Mouse (Mus musculus) lung, postnatal 14 days (tissue): ENCODE data around the gene Aqp6.

Source experiments
- DNase-seq: peaks from one replicate; pipeline ENCODE4 v3.0.0; 2021

The Aqp6 gene

GRCm38 (mm10) chr15:99649067-99649761 lies 48.0 kb downstream of the Aqp6 start:
- DNase-seq: no peak

GRCm38 (mm10) chr15:99650304-99650703 lies 49.1 kb downstream of the Aqp6 start:
- no peak for DNase-seq

DNA sequence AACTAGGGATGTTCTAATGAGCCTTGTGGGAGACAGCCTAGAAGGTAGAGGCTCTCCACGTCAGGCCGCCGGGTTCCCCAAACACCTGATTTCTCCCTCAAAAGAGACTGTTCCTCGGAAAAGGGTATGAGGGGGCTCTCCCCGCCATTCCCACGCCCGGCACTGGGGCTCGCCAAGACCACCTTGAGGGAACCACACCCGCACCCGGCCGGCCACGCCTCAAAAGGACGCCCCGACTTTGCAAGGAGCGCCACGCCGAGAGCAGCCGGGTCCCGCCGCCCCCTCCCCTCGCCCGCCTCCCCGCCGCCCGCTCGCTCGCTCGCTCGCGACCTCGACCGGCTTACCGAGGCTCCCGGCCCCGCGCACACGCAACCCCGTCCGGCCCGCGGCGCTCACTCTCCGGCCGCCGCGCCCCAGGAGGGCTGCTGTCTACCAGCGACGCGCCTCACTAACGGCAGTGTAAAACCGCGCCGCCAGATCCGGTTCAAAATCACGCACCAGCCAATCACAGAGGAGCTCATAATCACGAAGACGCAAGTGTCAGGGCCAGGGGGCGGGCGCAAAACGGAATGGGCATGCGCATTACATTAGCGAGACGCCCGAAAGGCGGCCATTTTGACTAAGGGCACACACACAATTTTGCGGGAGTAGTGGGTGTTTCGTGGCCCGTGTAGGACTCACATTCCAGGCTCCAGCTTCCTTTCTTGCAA lies 50.1 kb downstream of the Aqp6 start, which contains the start of gene Racgap1:
TSS of gene Racgap1 (minus strand) at position 494 of the 710 bp plus-strand sequence.
- DNase-seq: peak; percentile 99

DNA sequence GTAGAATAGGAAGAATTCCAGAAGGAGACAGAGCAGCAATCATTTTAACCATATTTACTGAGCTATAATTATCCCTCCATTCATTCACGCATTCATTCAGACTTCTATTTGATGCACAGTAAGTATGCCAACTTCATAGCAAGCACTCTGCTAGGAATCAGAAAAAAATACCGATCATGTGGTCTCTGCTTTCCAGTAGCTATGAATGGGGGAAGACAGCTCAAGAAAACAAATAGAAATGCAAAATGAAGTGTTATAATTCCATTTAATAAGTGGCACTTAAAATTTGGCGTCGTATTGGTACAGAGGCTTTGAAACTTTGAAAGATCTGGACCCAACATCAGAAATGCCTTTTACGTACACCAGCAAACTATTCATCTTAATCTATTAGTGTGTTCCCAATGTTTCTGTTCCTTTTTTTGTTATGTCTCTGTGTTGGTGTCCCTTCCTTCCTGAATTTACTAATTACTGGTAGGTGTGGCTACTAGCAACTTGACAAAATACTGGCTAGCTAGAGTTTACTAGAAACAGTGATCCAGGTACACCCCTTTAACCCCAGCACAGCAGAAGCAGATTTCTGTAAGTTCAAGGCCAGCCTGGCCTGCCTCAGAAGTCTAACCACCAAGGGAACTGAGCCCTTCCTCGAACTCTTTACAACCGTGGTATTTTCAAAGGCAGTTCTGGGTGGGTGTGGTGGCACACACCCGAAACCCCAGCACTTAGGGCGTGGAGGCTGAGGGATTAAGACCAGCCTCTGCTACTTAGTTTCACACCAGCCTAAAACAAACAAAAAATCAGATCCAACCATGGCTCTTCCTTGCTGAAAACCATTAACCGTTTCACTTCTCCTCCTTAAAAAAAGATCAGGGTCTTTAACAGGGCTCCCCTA lies 51.0 kb downstream of the Aqp6 start:
- no peak for DNase-seq

DNA sequence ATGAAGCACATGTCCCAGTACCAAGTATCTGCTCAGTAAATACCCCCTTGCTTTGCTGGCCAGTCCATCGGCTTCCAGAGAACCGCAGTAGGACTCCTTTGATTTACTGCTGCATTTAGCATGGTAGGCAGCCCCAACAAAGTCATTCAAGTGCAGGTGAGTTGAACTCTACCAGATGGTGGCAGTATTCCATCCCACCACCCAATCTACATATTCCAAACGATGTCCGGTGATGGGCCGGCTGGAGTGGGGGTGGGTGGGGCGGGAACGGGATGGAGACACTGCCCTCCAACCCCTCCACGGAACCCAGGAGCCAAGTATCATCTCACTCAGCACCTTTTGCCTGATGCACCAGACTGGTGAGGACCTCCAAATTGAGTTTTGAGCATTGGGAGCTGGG lies 52.1 kb downstream of the Aqp6 start:
- no peak for DNase-seq

DNA sequence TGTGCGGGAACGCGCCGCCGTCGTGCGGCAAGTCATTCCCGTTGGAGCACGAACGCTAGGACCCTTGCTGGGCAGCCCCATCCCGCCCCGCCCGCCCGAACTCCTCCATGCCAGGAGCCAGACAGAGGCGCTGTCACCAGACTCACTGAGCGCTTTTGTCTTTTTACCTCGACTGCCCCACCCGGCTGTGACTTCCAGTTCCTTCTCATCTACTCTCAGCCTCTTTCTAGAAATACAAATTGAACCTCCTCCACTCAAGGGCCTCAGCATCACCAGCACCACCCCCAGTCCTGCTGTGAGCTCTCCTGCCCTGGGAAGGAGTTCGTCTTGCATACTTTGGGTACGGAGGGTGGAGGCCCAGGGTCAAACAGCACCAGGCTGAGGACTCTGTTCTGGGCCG lies 52.7 kb downstream of the Aqp6 start:
- no peak for DNase-seq
